Mouse (Mus musculus) E14TG2a.4 (cell line): ENCODE measurements around the gene Ddx18.

Source experiments
- CTCF ChIP-seq: conservative IDR thresholded peaks from 2 replicates; pipeline ENCODE4 v1.5.1; 2014; ENCODE audit warnings: low read length
- NANOG ChIP-seq: IDR thresholded peaks from 2 replicates; pipeline ENCODE4 v1.6.1; 2014; ENCODE audit warnings: borderline replicate concordance, low read length, mixed read lengths

GRCm38 (mm10) chr1:121550801-121551456 lies 16.9 kb downstream of the Ddx18 start:
- TF ChIP-seq CTCF (no peak), NANOG (no peak)
